Mouse (Mus musculus) stomach, adult 2 months (tissue): ENCODE results near the gene Vamp8. TPM values are rescaled to one million over a fixed set of nuclear protein-coding genes. Genes with fewer than 3 reads are reported as not detected.

Experiments used
- polyA plus RNA-seq: library from polyadenylated mRNA; depleted of rRNA; stranded (reverse); fragments of >200 nt; gene quantifications from 2 replicates; pipeline ENCODE4 v1.2.3, GENCODE M21; 2012; rRNA removed

Gene Vamp8
- 166 and 182 TPM in 2 replicates for polyA plus RNA-seq

DNA sequence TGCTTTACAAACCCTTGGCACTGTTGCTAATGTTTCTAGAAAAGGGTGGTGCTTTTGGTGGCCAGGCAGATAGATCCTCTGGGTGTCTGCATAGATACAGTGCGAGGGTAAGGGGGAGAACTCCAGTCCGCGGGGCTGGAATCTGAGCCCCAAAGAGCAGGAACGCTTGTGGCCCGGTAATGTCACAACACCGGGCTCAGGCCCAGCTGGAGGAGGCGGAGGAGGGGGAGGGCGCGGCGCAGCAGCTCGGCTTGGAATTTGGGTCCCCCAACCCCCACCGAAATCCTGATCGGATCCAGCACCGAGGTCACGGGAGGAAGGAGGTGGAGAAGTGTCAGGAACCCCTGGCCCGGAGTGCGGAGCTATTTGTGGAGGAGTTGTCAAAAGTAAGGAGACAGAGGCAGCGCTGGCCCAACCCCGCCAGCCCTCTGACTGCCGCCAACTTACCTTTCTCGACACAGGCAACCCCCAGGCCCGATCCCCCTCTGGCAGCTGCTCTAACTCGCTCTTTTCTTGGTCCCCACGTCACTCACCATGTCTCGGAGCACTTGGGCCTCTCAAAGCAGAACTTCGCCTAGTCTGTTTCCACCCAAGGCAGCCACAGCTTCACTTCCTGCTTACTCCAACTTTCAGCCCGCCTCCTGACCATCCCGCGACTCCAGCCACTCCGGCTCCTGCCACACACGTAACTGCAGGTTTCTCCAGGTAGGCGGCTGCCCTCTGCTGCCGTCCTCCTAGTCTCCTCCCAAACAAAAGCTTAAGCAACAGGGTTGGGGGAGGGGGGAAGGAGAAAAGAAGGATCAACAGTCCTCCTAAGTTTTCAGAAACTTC lies at the start of gene Vamp8:
Vamp8 (minus strand) TSS at position 763 of the 831 bp plus-strand sequence.

DNA sequence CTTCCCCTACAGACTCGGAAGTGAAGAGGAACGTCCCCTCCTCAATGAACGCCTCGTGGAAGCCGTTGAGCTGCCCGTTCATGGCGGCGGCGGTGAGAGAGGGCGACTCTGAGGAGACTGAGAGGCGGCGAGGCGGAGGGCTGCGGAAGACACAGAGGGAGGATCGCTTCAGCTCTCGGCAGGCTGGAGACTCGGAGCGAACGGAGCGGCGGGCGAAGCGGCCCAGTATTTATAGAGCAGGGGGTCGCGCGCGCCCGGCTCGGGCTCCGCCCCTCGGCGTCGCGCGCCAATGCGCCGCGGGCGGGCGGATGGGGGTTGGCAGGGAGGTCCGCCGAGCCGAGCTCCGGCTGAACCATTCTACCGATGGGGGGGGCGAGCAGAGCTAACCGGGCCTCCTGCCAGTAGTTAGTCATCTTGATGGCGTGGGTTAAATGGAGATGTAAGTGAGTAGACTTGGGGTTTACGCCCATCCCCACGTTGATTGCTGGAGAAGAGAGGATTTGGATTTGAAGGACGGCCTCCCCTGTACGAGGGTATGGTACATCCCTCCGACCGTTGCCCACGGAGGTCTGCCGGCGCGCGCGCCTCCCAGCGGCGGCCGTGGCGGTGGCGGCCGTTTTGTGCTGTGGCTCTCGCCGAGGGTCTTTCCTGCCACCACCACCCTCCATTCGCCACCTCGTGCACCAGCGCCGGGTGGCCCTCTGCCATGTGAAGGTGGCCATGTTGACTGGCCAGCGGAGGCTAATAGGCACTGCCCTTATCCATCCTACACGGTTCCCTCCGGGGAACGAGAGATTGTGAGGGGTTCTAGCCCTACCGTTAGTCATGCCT lies 49.1 kb upstream of the Vamp8 start, which contains the start of gene Mat2a:
Mat2a (minus strand) TSS at position 204 of the 831 bp plus-strand sequence.

DNA sequence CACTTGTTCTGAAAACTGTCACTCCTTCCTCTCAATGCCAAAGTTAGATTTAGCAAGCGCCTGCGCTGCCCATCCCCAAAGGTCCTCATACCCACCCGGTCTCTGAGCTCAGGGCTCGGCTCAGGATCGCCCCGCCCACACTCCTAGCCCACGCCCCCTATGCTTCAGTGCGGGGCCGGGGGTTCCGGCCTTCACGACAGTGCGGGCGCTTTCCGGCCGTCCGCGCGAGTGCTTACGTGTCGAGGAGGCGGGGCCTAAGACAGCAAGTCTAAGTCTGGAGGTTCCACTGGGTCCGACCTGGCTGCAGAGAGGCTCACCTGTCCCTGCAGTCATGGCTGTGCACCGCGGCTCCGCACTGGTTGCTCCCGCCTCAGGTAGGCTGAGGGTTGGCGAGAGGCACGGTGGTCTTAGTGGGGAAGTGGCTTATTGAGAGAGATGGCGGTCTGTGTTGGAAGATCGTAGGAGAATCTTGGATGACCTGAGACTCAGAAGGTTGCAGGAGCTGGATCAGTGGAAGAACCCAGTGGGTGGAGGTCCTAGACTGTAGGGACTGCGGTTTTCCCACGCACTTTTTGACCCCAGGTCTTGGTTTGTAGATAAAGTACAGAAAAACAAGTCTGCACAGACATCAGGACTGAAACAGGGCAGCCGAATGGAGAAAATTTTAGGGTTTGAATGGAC lies 23.7 kb upstream of the Vamp8 start, which contains the start of gene Ggcx:
Ggcx (plus strand) TSS at position 233 of the 681 bp plus-strand sequence.

DNA sequence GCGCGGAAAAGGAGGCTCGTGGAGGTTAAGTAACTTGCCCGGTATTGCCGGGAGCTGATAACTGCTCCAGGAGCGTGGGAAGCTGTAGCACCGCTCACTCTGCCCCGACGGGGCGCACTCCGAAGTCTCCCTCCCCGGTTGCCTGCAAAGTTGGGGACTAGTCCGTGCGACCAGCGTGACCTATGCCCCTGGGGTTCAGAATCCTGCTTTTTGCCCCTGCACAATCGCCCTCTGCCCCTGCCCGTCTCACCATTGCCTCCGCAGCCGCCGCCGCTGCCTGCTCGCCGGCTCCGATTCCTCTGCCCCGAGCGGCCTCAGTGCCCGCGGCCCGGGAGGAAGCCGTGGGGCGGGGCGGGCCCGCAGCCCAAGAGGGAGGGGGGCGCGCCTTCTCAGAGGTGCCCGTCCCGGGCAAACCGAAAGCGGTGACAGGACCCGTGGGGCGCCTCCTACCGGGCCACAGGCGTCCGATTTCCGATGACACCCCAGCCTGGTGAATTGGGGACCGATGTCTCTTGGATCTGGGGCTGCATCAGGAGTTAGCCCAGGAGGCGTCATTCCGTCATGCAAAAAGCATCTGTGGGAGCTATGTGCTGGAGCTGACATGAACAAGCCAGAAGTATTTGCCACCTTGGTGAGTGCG lies 10.3 kb downstream of the Vamp8 start, which contains the start of gene Vamp5:
Vamp5 (minus strand) TSS at position 338 of the 640 bp plus-strand sequence.

DNA sequence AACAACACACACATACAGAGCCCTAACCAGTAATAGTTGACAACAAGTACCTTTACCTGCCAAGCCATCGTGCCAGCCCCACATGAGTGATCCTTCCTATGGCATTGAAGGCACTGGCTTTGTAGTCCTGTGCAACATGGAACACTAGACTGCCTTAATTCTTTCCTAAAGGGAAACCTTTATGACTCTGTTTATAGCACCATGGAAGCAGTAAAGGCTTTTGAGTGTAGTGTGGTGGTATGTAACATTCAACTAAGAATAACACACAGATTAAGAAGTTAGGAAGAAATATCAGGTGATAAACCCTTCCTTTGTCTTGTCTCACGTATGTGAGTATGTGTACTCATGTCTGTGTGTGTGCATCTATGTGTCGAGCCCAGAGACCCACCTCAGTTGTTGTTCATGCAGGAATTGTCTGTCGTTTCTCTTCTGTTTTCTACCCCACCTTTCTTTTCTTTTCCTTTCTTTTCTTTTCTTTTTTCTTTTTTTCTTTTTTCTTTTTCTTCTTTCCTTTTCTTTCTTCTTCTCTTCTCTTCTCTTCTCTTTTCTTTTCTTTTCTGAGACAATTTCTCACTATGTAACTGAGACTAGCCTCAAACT lies 23.6 kb downstream of the Vamp8 start, which contains the start of gene Rnf181:
Rnf181 (minus strand) TSS at position 113 of the 600 bp plus-strand sequence.

DNA sequence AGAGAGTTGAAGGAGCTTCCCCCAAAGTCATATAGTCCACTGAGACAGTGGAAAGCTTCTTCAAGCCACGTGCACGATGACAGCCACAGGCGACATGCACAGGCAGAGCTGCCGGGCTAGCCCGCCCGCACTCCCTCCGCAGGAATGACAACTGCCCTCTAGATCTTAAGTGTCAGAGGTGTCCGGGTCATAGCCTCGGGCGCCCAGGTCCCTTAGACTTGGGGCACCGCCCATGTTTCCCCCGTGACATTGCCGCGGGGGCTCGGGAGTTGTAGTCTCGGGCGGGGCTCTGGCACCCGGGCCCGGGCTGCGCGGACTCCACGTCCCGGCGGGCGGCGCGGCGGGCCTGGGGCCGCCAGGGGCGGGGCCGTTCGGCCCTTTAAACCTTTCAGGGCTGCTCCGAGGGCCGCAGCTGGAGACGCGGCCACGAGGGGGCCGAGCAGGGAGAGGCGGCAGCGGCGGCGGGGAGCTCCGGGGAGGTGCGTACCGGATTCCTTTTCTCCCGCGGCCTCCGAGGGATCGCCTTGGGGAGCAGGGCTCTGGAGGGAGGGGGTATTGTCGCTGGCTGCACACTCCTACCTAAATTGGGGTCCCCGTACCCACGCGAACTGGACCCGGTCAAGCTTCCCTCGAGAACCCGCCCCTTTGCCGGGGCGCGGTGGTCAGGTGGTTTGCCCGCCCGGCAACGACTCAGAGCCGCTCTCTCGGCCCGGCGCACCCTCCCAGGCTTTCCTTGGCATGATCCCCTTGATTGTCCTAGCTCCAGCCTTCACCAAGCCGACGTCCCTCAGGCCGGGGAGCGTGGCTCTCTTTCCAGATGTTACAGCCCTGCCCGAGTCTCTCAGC lies 35.2 kb downstream of the Vamp8 start, which contains the start of gene Tmem150a:
Tmem150a (plus strand) TSS at position 382 of the 846 bp plus-strand sequence.

DNA sequence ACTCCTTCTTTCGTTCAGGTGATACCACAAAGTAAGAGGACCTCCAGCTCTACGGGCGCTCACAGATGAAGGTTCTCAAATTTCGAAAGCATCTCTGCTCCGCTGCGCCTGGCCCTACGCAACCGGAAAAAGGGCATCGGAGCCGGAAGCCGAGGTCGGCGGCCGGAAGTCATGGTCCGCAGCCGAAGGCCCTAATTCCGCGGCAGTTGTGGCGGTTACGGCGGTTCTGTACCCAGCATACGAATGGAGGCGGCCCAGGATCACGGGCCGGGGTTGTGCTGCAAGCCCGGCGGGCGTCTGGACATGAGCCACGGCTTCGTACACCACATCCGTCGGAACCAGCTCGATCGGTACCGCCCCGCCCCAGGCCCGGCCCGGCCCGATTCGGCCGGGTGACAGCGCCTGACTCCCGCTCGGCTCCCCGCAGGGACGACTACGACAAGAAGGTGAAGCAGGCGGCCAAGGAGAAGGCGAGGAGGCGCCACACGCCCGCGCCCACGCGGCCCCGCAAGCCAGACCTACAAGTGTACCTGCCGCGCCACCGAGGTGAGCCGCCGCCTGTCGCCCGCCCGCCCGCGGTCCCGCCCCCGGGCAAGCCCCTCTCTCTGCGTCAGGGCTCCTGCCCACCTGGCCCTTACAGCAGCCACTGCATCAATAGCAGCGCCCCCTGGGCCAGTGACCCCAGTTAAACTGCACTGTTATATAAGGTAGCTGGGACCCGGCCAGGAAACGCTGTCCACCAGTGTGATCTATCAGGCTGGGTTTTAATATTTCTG lies 43.1 kb downstream of the Vamp8 start, which contains the start of gene 0610030E20Rik:
0610030E20Rik (plus strand) TSS at position 152 of the 776 bp plus-strand sequence.

DNA sequence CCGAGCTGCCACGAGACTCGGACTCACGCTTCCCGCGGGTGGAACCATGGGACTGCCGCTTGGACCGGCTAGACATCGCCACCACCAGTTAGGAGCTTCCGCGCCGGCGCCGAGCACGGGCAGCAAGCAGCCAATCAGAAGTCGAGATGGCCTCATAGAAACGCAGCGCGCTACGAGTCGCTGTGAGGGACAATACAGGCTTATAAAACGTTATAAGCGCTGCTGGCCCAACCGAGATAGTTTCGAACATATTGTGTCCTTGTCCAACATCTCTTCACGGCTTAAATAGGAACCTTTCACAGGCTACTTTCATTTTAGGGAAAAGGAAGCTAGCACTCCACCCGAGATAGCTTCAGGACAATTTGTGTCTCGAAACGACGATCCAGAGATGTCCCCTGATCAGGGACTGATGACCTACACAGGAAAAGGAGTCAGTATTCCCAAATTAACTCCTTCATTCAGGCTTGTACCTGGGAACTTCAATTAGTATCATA lies 45.4 kb downstream of the Vamp8 start, which contains the start of gene Usp39:
Usp39 (minus strand) TSS at position 111 of the 494 bp plus-strand sequence.

Other genes starting within 250 kb of the Vamp8 start
- gene Atoh8, start 155.1 kb downstream of the Vamp8 start, polyA plus RNA-seq: 5.5 and 9.4 TPM in 2 replicates
- not detected in 2 replicates for gene Sftpb, start 86.1 kb downstream of the Vamp8 start, polyA plus RNA-seq
- gene Usp39, start 45.5 kb downstream of the Vamp8 start, polyA plus RNA-seq: 3.4 and 3.9 TPM in 2 replicates
- 4.7 and 6.8 TPM in 2 replicates for gene 0610030E20Rik, start 43.4 kb downstream of the Vamp8 start, polyA plus RNA-seq
- 19.6 and 25.2 TPM in 2 replicates for gene Tmem150a, start 35.3 kb downstream of the Vamp8 start, polyA plus RNA-seq
- 55.8 and 57.9 TPM in 2 replicates for gene Rnf181, start 23.7 kb downstream of the Vamp8 start, polyA plus RNA-seq
- 5.0 and 6.7 TPM in 2 replicates for gene Vamp5, start 10.2 kb downstream of the Vamp8 start, polyA plus RNA-seq
- 7.0 and 12.0 TPM in 2 replicates for gene Ggcx, start 23.6 kb upstream of the Vamp8 start, polyA plus RNA-seq
- 26.1 and 41.4 TPM in 2 replicates for gene Mat2a, start 48.9 kb upstream of the Vamp8 start, polyA plus RNA-seq
- gene Sh2d6, start 131.0 kb upstream of the Vamp8 start, polyA plus RNA-seq: 7.5 and 9.6 TPM in 2 replicates
- 48.9 and 58.5 TPM in 2 replicates for gene Capg, start 153.7 kb upstream of the Vamp8 start, polyA plus RNA-seq
- 10.4 and 13.6 TPM in 2 replicates for gene Elmod3, start 207.7 kb upstream of the Vamp8 start, polyA plus RNA-seq
- gene Retsat, start 207.8 kb upstream of the Vamp8 start, polyA plus RNA-seq: 40.4 and 45.0 TPM in 2 replicates
- 11.2 and 15.6 TPM in 2 replicates for gene Tgoln1, start 226.3 kb upstream of the Vamp8 start, polyA plus RNA-seq